Mouse (Mus musculus): Measurements from ENCODE around the gene Ppfia2. TPM values are rescaled to one million over a fixed set of nuclear protein-coding genes. Genes with fewer than 3 reads are reported as not detected.

Ppfia2 gene
- polyA plus RNA-seq (2015; fragmentation: Nextera tagmentation; extraction: Ambion mirVana) = 18.8 and 21.4 TPM in 2 replicates

DNA sequence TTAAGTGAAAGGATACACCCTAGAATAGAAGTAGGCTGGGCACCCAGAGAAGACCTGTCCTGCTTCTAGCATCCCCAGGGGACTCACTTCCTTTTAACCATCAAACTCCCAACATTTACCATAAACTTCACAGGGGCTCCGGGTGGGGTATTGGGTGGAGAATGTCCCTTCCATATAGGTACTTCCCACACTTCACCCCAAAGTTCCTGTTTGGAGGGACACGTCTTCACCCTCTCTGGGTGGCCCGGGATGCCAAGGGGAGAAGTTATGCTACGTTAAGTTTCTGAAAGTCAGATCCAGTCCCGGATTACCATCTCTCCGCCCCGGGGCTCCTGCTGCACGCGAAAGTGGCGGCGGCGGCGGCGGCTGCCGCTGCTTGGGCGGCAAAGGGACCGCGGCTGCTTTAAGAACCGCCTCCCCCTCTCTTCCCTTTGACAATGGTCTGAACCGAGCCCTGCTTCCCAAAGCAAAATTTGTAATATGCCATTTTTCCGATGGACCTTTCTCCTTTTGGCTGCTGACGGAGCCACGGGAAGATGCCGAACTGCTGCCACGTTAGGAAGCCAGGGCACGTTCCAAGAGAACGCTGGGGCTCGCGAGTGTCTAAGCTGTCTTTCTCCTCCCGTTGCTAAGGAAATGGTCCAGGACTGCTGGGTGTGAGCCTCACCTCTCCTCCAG is at the start of gene Ppfia2:
Gene Ppfia2, plus strand, starts transcription at position 485 of the 678 bp plus-strand sequence.
- Histone ChIP-seq H3K4me1 (replicated peaks) (peaks cover 13% of the 10 kb centered on the region; the same call in 1 of the 2 replicates), H3K4me3 (replicated peaks) (peak within 1 kb of the TSS; percentile 71), H3K9me3 (no peaks in the 10 kb centered on the region), H3K27ac (peak within 1 kb of the TSS; percentile 92), H3K36me3 (no peaks in the 10 kb centered on the region), H3K4me2 (replicated peaks) (peak within 1 kb of the TSS; percentile 69), H3K9ac (replicated peaks) (peak within 1 kb of the TSS; percentile 75), H3K27me3 (no peaks in the 10 kb centered on the region)
- under 1% methylated on average over 30 of the region's 30 CpGs for WGBS
- ATAC-seq = peak; percentile 90

DNA sequence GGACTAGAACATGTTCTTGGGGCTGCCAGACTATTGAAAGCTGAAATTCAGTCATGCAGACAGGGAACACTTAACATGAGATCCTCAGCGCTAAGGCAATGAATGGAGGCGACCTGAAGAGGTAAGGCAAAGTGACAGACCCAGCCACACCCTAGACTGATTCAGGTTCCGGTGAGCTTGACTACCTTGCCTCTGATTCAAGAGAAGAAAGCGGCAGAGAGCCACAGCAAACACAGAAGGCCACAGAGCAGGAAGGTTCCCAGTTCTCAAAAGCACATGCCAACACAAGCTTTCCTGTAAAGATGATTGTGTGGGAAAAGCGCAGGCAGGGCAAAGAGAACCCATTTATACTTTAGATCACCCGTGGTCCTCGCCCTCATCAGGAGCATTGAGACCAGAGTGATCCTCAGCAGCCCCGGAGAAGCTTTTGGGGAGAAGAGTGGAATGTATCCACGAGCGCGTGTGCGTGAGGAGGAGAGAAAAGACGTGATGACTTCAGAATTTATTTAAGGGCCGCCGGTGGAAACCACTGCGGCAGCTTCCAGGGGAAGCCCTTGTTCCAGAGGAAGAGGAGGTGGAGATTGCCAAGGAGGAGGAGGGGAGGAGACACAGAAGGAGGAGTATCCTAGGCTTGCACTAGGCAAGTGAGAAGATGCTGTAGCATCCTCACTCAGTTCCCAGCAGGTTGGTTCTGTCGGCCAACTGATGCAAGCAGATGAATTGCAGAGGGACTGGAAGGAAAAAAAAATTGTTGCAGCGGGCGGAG is 1.0 kb upstream of the Ppfia2 start:
- WGBS = 2% methylated on average over 19 of the region's 19 CpGs
- ATAC-seq = peak; percentile 90
- H3K4me1 ChIP-seq (replicated peaks) = peaks cover 13% of the 10 kb centered on the region; the same call in 1 of the 2 replicates
- H3K36me3 ChIP-seq = no peaks in the 10 kb centered on the region
- H3K9ac ChIP-seq (replicated peaks) = peak overlapping the region; percentile 75
- H3K27me3 ChIP-seq = no peaks in the 10 kb centered on the region
- H3K27ac ChIP-seq = peak overlapping the region; percentile 92
- H3K9me3 ChIP-seq = no peaks in the 10 kb centered on the region
- H3K4me2 ChIP-seq (replicated peaks) = peak overlapping the region; percentile 69
- H3K4me3 ChIP-seq (replicated peaks) = peak overlapping the region; percentile 71

DNA sequence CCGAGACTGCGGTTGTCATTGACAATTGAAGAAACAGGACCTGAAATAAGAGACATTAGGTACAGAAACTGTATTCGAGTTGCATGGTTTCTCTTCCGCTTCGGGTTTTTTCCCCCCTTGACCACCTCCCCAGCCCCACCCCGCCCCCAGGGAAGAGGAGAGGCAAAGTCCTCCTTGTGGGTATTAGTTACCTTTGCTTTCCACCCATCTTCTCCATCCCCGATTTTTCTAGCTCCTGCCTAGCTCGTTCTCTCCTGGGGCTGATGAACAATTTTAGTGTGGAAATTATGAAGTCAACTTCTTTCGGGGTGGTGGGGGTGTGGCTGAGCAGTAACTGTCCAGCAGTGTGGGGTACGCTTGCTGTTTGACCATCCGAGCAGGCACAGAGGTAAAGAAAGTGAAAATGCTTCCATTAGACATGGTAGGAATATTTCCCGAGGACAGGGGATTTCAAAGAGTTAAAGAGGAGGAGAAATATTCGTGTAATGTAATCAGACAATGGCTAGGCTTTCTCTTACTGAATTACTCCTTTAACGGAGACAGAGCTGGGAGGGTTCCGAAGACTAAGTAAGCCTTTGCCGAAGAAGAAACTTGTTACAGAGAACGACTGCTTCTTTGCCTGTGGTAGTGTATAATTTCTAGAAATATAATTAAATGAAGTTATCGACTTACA is 530 bp downstream of the Ppfia2 start:
- H3K4me1 ChIP-seq (replicated peaks) = peaks cover 13% of the 10 kb centered on the region; the same call in 1 of the 2 replicates
- ATAC-seq = peak; percentile 46
- peak overlapping the region; percentile 92 for H3K27ac ChIP-seq
- no peaks in the 10 kb centered on the region for H3K9me3 ChIP-seq
- H3K36me3 ChIP-seq = no peaks in the 10 kb centered on the region
- H3K4me2 ChIP-seq (replicated peaks) = peak overlapping the region; percentile 69
- H3K4me3 ChIP-seq (replicated peaks) = peak overlapping the region; percentile 71
- H3K9ac ChIP-seq (replicated peaks) = peak overlapping the region; percentile 75
- H3K27me3 ChIP-seq = no peaks in the 10 kb centered on the region
- WGBS = 6% methylated on average over 18 of the region's 18 CpGs

DNA sequence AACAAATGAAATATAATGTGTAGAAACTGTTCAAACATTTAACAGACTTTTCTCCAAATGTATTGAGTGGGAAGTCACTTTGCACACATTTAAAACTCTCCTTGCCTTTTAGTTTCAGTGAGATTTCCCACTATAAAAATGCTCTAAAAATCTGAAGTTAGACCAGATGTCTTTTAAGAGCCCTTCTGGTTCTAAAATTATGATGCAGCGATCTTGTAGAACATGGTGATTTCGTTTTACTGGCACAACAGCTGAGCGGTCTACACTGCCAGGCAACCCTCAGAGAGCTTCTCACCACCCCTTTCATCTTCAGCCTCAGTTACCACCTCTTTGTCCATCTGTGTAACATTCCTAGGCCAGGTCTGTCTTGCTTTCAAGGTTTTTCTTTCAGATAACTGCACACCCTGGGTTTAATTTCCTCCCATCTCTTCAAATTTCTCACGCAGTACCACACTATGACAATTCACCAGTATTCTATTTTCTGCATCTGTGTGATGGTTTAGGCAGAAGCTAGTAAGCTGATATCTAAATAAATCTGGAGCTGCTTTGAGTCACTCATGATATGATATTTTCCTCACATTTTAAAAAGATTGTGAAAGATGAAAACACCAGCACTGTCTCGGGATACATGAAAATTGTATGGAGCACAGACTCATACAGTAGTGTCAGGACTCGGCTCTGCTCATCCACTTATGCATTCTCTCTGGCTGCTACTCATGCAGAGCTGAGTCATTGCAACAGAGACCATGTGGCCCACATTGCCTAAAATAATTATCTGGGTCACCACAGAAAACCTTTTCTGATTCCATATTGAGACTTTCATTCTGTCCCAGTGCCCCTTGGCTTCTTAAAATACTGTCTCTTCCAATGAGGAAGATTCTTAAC is 39.4 kb downstream of the Ppfia2 start:
- 86% methylated on average over 6 of the region's 6 CpGs for WGBS
- no peak overlapping the region for H3K4me3 ChIP-seq (replicated peaks)
- H3K27me3 ChIP-seq = no peaks in the 10 kb centered on the region
- H3K9me3 ChIP-seq = no peaks in the 10 kb centered on the region
- H3K4me2 ChIP-seq (replicated peaks) = no peak overlapping the region
- H3K9ac ChIP-seq (replicated peaks) = no peak overlapping the region
- no peak overlapping the region for H3K27ac ChIP-seq
- no peaks in the 10 kb centered on the region for H3K4me1 ChIP-seq (replicated peaks)
- no peak for ATAC-seq
- H3K36me3 ChIP-seq = no peaks in the 10 kb centered on the region

DNA sequence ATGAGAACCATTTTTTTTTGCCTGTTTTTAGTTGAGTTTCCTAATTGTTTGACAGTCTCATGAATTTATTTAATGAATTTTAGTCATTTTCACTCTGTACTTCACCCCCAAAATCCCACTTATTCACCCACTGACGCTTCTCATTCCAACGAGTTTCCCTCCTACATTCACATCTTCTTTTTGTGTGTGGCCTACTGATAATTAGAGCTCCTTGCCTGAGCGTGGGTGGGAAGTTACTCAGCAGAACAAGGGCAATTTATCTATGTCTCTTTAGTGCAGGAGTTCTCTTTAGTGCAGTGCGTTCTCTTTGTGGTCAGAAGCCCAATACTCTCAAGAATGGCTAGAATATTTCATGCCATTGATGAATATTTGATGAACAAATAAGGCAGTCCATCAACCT is 95.9 kb downstream of the Ppfia2 start:
- no peak for ATAC-seq
- H3K36me3 ChIP-seq = no peaks in the 10 kb centered on the region
- H3K9me3 ChIP-seq = no peaks in the 10 kb centered on the region
- H3K4me1 ChIP-seq (replicated peaks) = no peaks in the 10 kb centered on the region
- no peak overlapping the region for H3K9ac ChIP-seq (replicated peaks)
- H3K4me2 ChIP-seq (replicated peaks) = no peak overlapping the region
- H3K4me3 ChIP-seq (replicated peaks) = no peak overlapping the region
- no peak overlapping the region for H3K27ac ChIP-seq
- no peaks in the 10 kb centered on the region for H3K27me3 ChIP-seq
- 74% methylated on average over 4 of the region's 4 CpGs for WGBS

DNA sequence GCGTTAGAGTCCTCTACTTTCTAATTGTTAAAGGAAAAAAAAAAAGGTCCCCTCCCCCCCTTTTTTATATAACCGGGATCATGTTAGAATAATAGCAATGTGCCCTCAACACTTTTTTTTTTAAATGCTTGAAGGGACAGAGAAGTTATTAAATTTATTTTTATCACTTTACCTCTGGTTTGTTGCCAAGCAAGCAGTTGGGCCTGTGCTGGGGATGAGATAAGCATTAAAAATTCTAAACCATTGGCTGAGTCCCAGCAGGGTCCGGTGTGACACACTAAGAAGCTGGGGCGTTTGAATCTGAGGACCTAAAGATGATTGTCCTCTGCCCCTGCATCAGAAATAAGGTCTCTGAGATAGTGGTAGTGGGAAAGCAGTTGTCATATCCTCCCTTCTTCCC is 114.9 kb downstream of the Ppfia2 start:
- Histone ChIP-seq H3K4me2 (replicated peaks) (no peak overlapping the region), H3K36me3 (no peaks in the 10 kb centered on the region), H3K27ac (no peak overlapping the region), H3K9ac (replicated peaks) (no peak overlapping the region), H3K27me3 (no peaks in the 10 kb centered on the region), H3K4me1 (replicated peaks) (no peaks in the 10 kb centered on the region), H3K4me3 (replicated peaks) (no peak overlapping the region), H3K9me3 (no peaks in the 10 kb centered on the region)
- 78% methylated on average over 4 of the region's 4 CpGs for WGBS
- peak; percentile 34; the same call in 1 of the 2 replicates for ATAC-seq

DNA sequence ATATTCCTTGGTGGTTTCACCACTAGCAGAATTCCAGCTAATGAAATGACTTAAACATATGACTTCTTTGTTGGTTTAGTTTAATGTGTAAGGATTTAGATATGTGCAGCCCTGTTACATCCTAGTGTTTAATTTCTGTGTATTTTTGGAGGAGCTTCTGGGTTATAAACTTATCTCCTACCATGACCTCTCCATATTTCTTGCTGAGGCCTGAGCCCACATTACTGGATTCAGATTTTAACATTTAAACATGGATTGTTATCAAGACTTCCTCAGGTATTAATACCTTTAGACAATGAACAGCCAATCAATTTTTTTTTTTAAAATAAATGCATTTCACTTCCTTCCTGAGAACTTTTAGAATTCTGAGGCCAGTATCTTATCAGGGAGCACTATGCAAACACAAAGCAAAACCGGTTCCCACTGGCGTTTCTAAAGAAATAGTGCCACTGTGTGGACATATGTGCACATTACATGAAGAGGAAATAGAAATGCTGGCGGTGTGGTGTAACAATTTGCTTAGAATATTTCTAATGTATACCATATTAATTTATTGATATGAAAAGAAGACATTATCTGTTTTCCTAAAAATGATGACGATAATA is 115.4 kb downstream of the Ppfia2 start:
- H3K4me2 ChIP-seq (replicated peaks) = no peak overlapping the region
- H3K4me3 ChIP-seq (replicated peaks) = no peak overlapping the region
- H3K27me3 ChIP-seq = no peaks in the 10 kb centered on the region
- H3K9ac ChIP-seq (replicated peaks) = no peak overlapping the region
- WGBS = 2% methylated on average over 4 of the region's 4 CpGs
- no peaks in the 10 kb centered on the region for H3K36me3 ChIP-seq
- no peaks in the 10 kb centered on the region for H3K9me3 ChIP-seq
- no peaks in the 10 kb centered on the region for H3K4me1 ChIP-seq (replicated peaks)
- peak; percentile 65 for ATAC-seq
- no peak overlapping the region for H3K27ac ChIP-seq

DNA sequence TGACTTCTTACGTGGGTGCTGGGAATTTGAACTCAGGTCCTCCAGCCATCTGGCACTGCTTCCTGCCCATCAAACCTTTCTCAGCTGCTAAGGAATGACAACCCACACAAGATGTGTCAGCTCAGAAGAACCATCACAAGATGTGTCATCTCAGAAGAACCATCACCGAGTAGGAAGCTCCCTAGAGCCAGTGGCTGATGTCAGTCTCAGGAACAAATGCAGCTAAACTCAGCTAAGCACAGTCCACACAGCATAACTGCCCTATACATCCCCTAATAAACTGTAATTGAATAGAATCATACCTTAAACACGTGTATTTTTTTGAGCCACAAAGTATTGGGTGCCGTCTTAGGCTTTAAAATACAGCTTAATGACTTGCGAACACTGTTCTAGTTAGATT is 117.7 kb downstream of the Ppfia2 start:
- H3K4me2 ChIP-seq (replicated peaks) = no peak overlapping the region
- no peak overlapping the region for H3K4me3 ChIP-seq (replicated peaks)
- H3K4me1 ChIP-seq (replicated peaks) = no peaks in the 10 kb centered on the region
- H3K9me3 ChIP-seq = no peaks in the 10 kb centered on the region
- no peaks in the 10 kb centered on the region for H3K36me3 ChIP-seq
- H3K27me3 ChIP-seq = no peaks in the 10 kb centered on the region
- no peak overlapping the region for H3K9ac ChIP-seq (replicated peaks)
- ATAC-seq = no peak
- WGBS = 80% methylated on average over 5 of the region's 5 CpGs
- no peak overlapping the region for H3K27ac ChIP-seq

DNA sequence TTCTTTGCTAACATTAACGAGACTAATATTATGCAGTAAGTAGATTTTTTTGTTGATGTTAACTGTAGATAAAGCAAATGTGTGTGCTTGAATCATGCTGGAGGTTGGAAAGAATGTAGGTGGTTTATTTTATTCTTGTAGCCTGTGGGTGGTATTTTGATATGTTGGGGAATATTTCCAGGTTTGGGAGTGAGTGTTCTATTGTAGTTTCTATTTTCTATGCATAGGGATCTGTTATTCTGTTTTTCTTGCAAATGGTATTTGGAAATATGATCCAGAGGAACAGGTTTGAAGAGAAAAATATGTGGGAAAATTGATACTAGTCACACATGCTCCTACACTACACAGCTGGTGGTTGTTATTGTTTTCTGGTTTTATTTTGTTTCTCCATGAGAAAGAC is 120.8 kb downstream of the Ppfia2 start:
- no peak for ATAC-seq

DNA sequence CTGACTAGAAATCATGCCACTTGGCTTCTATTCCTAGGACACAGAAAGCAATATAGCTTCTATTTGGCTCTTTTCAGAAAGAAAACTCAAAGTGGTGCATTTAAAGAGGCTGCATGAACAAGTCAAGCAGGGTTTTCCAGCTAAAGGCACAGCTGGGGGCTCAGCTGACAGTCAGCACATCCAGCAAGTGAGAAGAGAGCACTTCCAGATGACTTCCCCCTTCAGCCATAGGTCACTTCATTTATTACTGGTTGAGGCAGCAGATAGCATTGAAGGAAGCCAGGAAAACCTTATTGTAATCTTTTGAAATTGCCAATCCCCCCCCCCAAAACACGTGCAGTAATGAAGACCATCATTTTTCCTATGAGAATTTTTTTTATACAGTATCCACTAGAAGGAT is 126.8 kb downstream of the Ppfia2 start:
- ATAC-seq = no peak
- H3K4me3 ChIP-seq (replicated peaks) = no peak overlapping the region
- H3K27me3 ChIP-seq = no peaks in the 10 kb centered on the region
- no peaks in the 10 kb centered on the region for H3K4me1 ChIP-seq (replicated peaks)
- no peak overlapping the region for H3K4me2 ChIP-seq (replicated peaks)
- no peak overlapping the region for H3K27ac ChIP-seq
- no peaks in the 10 kb centered on the region for H3K36me3 ChIP-seq
- no peaks in the 10 kb centered on the region for H3K9me3 ChIP-seq
- H3K9ac ChIP-seq (replicated peaks) = no peak overlapping the region
- WGBS = 63% methylated on average over 1 of the region's 1 CpGs

More for the DNA sequence above, 120.8 kb downstream of the Ppfia2 start:
- Histone ChIP-seq H3K36me3 (no peaks in the 10 kb centered on the region), H3K9ac (replicated peaks) (no peak overlapping the region), H3K4me3 (replicated peaks) (no peak overlapping the region), H3K27ac (no peak overlapping the region), H3K9me3 (no peaks in the 10 kb centered on the region), H3K27me3 (no peaks in the 10 kb centered on the region), H3K4me2 (replicated peaks) (no peak overlapping the region), H3K4me1 (replicated peaks) (no peaks in the 10 kb centered on the region)
- WGBS = 94% methylated on average over 1 of the region's 1 CpGs

DNA sequence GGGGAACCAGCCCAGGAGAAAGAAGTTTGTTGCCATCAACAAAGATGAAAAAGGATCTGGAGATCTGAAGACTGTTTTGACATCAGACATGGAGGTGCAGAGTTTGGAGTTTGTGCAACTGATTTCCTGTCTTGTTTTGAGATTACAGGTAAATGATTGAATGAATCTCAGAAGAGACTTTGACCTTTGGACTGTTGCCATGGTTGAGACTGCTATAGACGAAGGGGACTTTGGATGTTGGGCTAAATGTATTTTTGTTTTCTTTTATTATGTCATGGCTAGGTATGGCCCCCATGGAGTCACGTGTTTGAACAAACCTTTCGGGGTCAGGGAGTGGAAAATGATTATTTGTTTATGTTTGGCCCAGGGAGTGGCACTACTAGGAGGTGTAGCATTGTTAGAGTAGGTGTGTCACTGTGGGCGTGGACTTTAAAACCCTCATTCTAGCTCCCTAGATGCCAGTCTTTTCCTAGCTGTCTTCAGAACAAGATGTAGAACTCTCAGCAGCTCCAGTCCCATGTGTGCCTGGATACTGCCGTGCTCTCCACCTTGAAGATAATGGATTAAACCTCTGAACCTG is 133.3 kb downstream of the Ppfia2 start:
- WGBS = 86% methylated on average over 5 of the region's 5 CpGs

More for the DNA sequence above, 133.3 kb downstream of the Ppfia2 start:
- H3K4me1 ChIP-seq (replicated peaks) = no peaks in the 10 kb centered on the region
- H3K9ac ChIP-seq (replicated peaks) = no peak overlapping the region
- no peak overlapping the region for H3K4me3 ChIP-seq (replicated peaks)
- H3K9me3 ChIP-seq = no peaks in the 10 kb centered on the region
- no peaks in the 10 kb centered on the region for H3K36me3 ChIP-seq
- H3K27me3 ChIP-seq = no peaks in the 10 kb centered on the region
- no peak overlapping the region for H3K27ac ChIP-seq
- no peak overlapping the region for H3K4me2 ChIP-seq (replicated peaks)
- no peak for ATAC-seq

All from midbrain, embryonic 13.5 days (tissue).